Comparison of ENCODE assay signal across 8 mouse cellular contexts in genomic region chr5:29568848-29569377, GRCm38 (mm10). TPM values are rescaled to one million over a fixed set of nuclear protein-coding genes. Genes with fewer than 3 reads are reported as not detected.
A peak's percentile ranks its signal among the peaks of the same experiment; 100 is the strongest.
DNase-seq lines count a peak whose midpoint lies in the region; ATAC-seq lines count a peak whose summit lies in the region.

Gene Ube3c (plus strand): TSS chr5:29569242.

- H3K9me3 ChIP-seq in hindbrain, embryonic 16.5 days (ENCODE audit: control insufficient read depth, low read length), result no peaks in the 10 kb centered on the region

- no peaks in the 10 kb centered on the region for H3K27me3 ChIP-seq in hindbrain, embryonic 16.5 days (replicated peaks; ENCODE audit: control insufficient read depth, insufficient read depth, low read length)

- under 1% methylated on average over 71 of the region's 72 CpGs for WGBS in hindbrain, embryonic 16.5 days
- WGBS in macrophage (ENCODE audit: missing documents), result under 1% methylated on average over 63 of the region's 72 CpGs

- H3K27ac ChIP-seq in hindbrain, embryonic 16.5 days (ENCODE audit: low read depth, low read length), result peak within 1 kb of the TSS; percentile 93
- peak within 1 kb of the TSS; percentile 28; the same call in 1 of the 2 replicates for H3K27ac ChIP-seq in macrophage

- H3K4me1 ChIP-seq in hindbrain, embryonic 16.5 days (ENCODE audit: control insufficient read depth, insufficient read depth, low read depth, low read length), result peaks cover 10% of the 10 kb centered on the region

- H3K9ac ChIP-seq in hindbrain, embryonic 16.5 days (ENCODE audit: low read depth, low read length), result peak within 1 kb of the TSS; percentile 84

- peaks cover 42% of the 10 kb centered on the region for H3K79me2 ChIP-seq in macrophage (ENCODE audit: inconsistent target)

- H3K4me3 ChIP-seq in hindbrain, embryonic 16.5 days (ENCODE audit: low read length), result peak within 1 kb of the TSS; percentile 95
- H3K4me3 ChIP-seq in macrophage (ENCODE audit: inconsistent target), result peak within 1 kb of the TSS; percentile 59

- DNase-seq in WW6 (ENCODE audit: low read depth, low spot score), result peak; percentile 91
- DNase-seq in cerebellum, postnatal 4 days (ENCODE audit: low spot score in 2 of 2), result peak; percentile 96 to 98
- peak; percentile 98 for DNase-seq in gastrocnemius, adult 18-20 months (ENCODE audit: low spot score)
- peak; percentile 99 to 100 for DNase-seq in left cerebral cortex, adult 18-20 months (ENCODE audit: low spot score in 2 of 2)
- peak; percentile 99 for DNase-seq in right cerebral cortex, adult 18-20 months
- peak; percentile 89 for DNase-seq in urinary bladder, postnatal 10 days (ENCODE audit: low spot score)

- ATAC-seq in hindbrain, embryonic 16.5 days, result peak; percentile 98

- H3K36me3 ChIP-seq in hindbrain, embryonic 16.5 days (ENCODE audit: control insufficient read depth, insufficient read depth, low read length), result no peaks in the 10 kb centered on the region; the same call in 1 of the 2 replicates
- H3K36me3 ChIP-seq in macrophage (ENCODE audit: inconsistent target), result no peaks in the 10 kb centered on the region

- H3K4me2 ChIP-seq in hindbrain, embryonic 16.5 days (ENCODE audit: low read length), result peak within 1 kb of the TSS; percentile 91

RNA-seq across cellular contexts. Expression of gene Ube3c, which starts in this region (rescaled TPM):
- total RNA-seq in gastrocnemius, adult 18-20 months (2021), result 10 to 100 TPM; 34.5 to 36.5 TPM
- 19.1 and 23.3 TPM in 2 replicates for polyA plus RNA-seq in hindbrain, embryonic 16.5 days (2015; fragmentation: Nextera tagmentation; extraction: Ambion mirVana)
- total RNA-seq in left cerebral cortex, adult 18-20 months (2021), result 10 to 100 TPM; 68.2 to 74.1 TPM
- 10 to 100 TPM; 11.6 to 83.5 (median 53.3) TPM for total RNA-seq in macrophage (2018; cell fraction: chromatin; rRNA removed)
- total RNA-seq in macrophage (2018; cell fraction: cytosol; rRNA removed), result 10 to 100 TPM; 13.4 to 23.8 (median 18.4) TPM
- 10 to 100 TPM; 12.9 to 66.3 (median 31.9) TPM for total RNA-seq in macrophage (2018; cell fraction: nucleus; rRNA removed)
- 11.2 to 20.9 TPM (median 14.9 TPM) in 3 replicates for polyA plus RNA-seq in macrophage (2018)

Comparison
In these comparisons a context has a peak if more than half of its experiments do, and no peak if none do; other contexts are left out.
1. Peak in every context shown above with its lines: DNase-seq, ATAC-seq, H3K4me3 ChIP-seq and H3K27ac ChIP-seq.